Mouse (Mus musculus): Measurements from ENCODE around the gene Chrnd.
A peak's percentile ranks its signal among the peaks of the same experiment; 100 is the strongest.

The Chrnd gene

GRCm38 (mm10) chr1:87183998-87184750 lies 6.2 kb upstream of the Chrnd start:
- DNase-seq (ENCODE audit: low read depth, low spot score) = peak; percentile 50

GRCm38 (mm10) chr1:87184751-87185139 lies 5.7 kb upstream of the Chrnd start:
- peak; percentile 78 for DNase-seq (ENCODE audit: low read depth, low spot score)

DNA sequence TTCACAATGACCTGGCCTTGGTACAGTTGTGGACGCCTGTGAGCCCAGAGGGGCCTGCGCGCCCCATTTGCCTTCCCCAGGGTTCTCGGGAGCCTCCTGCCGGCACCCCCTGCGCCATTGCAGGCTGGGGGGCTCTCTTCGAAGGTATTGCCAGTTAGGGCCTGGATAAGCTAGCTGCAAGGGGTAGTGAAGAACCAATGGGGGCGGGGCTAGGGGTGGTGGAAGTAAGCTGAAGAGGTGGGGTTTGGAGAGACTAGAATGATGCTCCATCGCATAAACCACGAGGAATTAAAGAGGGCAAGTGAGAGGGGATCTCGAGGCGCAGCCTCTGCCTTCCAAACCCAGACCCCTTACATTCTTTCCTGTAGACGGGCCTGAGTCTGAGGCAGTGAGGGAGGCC lies 4.9 kb upstream of the Chrnd start:
- DNase-seq (ENCODE audit: low read depth, low spot score) = no peak

DNA sequence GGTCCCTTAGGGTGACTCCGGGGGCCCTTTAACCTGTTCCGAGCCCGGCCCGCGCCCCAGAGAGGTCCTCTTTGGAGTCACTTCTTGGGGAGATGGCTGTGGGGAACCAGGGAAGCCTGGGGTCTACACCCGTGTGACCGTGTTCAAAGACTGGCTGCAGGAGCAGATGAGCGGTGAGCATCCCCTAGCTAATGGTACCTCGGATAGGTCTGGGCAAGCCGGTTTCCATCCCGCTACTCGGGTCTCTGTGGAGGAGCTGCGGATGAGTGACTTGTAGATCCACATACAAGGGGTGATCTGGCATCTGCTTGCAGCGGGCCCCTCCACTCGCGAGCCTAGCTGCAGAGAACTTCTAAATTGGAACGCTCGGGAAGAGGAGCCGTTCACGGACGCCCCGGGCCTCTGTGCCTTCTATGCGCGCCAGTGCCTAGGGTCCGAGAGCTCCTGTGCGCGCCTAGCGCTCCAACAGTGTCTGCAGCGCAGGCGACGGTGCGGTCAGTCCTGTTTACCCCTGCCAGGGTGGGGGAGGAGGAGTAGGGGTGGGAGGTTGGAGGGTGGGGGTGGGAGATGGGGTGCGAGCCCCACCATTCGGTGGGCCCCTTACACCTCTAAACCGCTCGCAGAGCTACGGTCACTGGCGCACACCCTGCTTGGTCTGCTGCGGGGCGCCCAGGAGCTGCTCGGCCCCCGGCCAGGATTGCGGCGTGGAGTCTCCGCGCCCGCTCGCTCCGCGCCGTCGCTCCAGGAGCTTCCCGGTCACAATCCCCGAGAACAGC lies 4.0 kb upstream of the Chrnd start:
- no peak for DNase-seq (ENCODE audit: low read depth, low spot score)

DNA sequence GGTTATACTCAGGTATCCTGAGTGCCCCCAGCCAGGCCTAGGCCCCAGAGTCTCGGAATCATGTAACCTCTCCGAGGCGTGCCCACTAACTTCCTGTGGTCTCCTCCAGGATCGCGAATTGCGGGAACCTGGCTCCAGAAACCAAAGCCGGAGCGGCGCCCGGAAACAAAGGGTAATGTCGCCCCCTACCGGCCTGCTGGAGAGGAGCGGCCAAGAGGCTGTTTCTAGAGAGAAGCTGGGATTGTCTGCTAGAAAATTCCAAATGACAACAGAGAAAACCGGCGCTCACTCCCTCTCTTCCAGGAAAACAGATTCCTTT lies 3.4 kb upstream of the Chrnd start:
- peak; percentile 63 for DNase-seq (ENCODE audit: low read depth, low spot score)

DNA sequence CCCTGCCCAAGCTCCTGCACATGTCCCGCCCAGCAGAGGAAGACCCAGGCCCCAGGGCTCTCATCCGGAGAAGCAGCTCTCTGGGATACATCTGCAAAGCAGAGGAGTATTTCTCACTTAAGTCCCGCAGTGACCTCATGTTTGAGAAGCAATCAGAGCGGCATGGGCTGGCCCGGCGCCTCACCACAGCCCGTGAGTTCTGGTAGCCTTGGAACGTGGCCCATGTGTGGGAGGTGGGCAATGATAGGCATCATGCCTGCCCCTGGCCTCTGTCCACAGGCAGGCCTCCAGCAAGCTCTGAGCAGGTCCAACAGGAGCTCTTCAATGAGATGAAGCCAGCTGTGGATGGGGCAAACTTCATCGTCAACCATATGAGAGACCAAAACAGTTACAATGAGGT lies 6.9 kb downstream of the Chrnd start:
- no peak for DNase-seq (ENCODE audit: low read depth, low spot score)

GRCm38 (mm10) chr1:87198119-87199065 lies 8.0 kb downstream of the Chrnd start:
- DNase-seq (ENCODE audit: low read depth, low spot score) = no peak

- no peak for DNase-seq (ENCODE audit: low read depth, low spot score)
Observed at GRCm38 (mm10) chr1:87200811-87201210, 10.4 kb downstream of the Chrnd start.

- no peak for DNase-seq (ENCODE audit: low read depth, low spot score)
Observed at GRCm38 (mm10) chr1:87201848-87202247, 11.4 kb downstream of the Chrnd start.

DNA sequence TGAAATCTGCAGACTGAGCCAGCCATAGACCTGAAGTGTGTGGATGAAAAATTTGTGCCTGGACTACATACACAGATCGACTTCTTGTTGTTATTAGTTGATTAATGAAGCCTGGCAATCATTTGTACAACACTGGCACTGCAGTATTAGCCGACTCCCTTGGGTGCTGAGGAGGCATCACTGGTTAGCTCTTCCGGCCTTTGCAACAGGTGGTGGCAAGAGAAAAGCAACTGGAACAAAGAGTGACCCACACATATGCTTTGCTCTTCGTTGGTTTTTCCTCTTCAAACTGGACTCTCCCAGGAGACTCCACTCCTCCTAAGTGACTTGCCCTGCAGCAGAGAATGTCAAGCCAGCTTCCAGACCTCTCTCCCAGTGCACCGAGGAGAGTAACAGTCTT lies 13.4 kb downstream of the Chrnd start:
- DNase-seq (ENCODE audit: low read depth, low spot score) = no peak

GRCm38 (mm10) chr1:87204465-87204864 lies 14.1 kb downstream of the Chrnd start, which contains the start of gene Chrng:
Chrng (plus strand) TSS chr1:87204657.
- no peak for DNase-seq (ENCODE audit: low read depth, low spot score)

DNA sequence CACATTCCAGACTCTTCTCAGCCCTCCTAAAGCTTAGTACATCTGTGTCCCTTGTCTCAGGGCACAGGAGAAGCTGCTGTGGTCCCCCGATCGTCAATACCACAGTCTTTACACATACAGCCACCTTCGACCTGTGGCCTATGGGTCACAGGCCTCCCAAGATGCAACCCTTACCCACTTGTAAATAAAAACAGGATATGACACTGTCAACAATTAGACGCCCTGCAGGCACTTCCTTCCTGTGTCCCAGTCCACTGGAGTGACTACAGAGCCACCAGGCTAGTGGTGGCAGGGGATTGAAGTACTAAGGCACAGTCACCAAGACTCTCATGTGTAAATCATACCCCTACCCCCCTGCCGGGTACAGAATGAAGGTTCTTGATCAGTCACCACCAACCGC lies 14.6 kb downstream of the Chrnd start:
- DNase-seq (ENCODE audit: low read depth, low spot score) = no peak

DNA sequence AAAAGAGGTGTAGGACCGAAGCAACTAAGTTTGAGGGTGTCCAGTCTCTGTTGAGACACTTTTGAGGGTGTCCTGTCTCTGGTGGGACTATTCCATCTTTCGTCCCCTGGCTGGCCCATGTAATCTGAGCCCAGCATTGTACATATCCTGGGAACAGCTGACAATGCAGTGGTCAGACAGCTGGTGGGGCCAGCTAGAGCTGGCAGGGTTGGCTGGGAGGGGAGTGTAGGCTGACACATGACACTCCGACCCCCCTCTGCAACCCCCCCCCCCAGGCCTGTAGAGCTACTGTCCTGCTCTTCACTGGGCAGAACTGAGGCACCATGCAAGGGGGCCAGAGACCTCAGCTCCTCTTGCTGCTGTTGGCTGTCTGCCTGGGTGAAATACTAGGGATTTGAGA lies 15.1 kb downstream of the Chrnd start:
- no peak for DNase-seq (ENCODE audit: low read depth, low spot score)

DNA sequence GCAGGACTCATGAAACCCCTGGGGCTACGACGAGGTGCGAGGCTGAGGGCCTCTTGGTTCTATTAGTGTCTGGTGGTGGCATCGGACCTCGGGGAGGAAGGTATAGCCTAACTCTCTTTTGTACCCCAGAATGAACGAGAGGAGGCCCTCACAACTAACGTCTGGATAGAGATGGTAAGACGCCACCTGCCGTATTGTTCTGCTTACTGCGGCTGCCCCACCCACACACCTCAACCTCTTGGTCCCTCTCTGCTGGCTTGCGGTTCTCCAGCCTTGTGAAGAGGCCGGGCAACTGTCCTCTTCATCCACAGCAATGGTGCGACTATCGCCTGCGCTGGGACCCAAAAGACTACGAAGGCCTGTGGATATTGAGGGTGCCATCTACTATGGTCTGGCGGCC lies 15.9 kb downstream of the Chrnd start:
- DNase-seq (ENCODE audit: low read depth, low spot score) = no peak

DNA sequence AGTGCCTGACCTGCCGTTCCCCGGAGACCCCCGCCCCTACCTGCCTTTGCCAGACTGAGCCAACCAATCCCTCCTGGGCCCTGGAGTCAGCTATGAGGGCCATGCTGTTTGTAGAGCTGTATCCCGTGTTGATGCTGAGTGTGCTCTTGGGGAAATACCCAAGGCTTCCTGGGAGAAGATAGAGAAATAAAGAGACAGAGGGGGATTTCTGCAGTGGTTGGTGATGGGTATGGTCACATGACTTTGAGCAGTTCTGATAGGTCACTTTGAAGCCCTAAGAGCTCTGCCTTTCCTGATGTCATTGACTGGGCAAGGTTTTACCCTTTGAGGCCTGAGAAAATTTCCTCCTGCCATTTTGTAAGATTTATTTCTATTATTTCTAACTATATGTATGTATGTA lies 21.0 kb downstream of the Chrnd start:
- DNase-seq (ENCODE audit: low read depth, low spot score) = peak; percentile 16

DNA sequence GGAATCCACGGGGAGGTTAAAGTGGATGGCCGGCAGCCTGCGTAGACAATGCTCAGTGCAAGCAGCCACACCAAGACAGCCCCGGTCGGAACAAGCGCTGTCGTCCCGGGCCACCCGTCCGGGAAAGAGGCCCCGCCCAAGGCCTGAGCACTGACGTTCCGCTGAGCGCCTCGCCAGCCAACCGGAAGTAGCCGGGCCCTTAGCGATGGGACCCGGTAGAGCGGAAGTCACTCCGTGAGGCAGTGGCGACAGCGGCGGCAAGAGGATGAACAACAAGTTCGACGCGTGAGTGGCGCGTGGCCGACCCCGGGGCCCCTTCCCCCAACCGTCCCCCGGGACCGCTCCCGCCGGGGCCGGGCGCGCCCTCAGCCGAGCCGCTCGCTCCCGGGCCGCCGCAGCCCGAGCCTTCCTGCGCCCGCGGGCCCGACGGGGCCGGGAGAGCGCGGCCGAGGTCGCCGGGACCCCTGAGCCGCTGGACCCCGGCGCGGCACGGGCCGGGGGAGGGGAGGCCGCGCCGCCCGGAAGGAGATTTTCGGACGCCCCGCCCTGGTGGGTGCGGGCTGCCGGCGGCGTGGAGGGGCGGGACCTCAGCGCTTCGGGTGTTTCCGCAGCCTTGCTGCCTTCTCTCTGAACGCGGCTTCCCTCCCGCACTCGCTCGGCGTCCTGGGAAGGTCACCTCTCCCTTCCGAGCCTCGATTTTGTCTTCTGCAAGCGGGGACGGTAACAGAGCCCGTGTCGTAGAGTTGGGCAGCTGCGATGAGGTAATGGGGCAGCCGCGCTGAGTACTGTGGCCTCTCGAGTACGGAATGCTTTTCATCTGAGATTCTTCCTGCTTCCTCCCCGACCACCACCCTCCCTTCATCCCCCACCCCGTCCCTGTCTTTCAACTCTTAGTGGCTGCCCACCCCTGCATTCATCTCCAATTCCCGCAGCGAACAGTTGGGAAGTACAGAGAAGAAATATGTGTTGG lies 23.6 kb downstream of the Chrnd start, which contains the start of gene Eif4e2:
TSS of gene Eif4e2 (plus strand) at position 180 of the 970 bp plus-strand sequence.
- DNase-seq (ENCODE audit: low read depth, low spot score) = peak; percentile 94

DNA sequence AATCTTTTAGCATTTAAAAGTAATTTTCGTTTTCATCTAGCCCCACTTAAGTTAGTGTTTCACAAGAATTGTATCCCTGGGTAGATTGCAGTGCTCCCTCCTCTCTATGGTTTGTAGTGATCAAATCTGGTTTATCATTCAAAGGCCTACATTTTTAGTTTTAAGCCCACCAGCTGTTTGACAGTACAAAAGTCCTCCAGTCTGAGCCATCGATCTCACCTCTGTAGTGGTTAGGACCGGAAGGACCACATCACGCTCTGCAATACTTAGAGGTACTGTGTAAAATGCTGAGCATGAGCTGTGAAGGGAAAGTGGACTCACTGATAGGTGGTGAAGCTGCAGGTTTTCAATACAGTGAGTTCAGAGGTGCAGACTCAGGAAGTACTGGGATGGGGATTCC lies 24.3 kb downstream of the Chrnd start:
- DNase-seq (ENCODE audit: low read depth, low spot score) = peak; percentile 59

- peak; percentile 24 for DNase-seq (ENCODE audit: low read depth, low spot score)
Observed at GRCm38 (mm10) chr1:87217938-87218337, 27.5 kb downstream of the Chrnd start.

- no peak for DNase-seq (ENCODE audit: low read depth, low spot score)
Observed at GRCm38 (mm10) chr1:87225739-87226138, 35.3 kb downstream of the Chrnd start.

GRCm38 (mm10) chr1:87226409-87227159 lies 36.2 kb downstream of the Chrnd start:
- DNase-seq (ENCODE audit: low read depth, low spot score) = no peak
